Mouse (Mus musculus) embryo, embryonic 10.5 days (tissue): ENCODE results near the gene Olfr96.

Experiments
- DNase-seq: peaks from one replicate; pipeline ENCODE4 v3.0.0-alpha.2; 2015; ENCODE audit warnings: low spot score

Gene Olfr96

DNA sequence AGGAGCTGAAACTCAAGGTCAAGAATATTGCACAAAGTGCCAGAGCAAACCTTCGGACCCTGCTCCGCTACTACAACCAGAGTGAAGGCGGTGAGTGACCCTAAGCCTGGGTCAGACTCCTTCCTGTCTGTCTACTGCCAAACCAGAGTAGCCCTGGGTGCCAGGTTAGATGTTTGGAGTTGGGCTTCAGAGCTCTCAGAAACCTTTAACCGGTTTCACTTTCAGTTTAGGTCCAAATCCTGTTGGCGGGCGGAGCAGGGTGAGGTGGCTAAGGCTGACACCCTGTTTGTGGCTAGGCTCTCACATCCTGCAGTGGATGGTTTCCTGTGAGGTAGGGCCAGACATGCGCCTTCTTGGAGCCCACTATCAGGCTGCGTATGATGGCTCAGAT, 50.8 kb downstream of the Olfr96 start:
- DNase-seq = peak; percentile 14

DNA sequence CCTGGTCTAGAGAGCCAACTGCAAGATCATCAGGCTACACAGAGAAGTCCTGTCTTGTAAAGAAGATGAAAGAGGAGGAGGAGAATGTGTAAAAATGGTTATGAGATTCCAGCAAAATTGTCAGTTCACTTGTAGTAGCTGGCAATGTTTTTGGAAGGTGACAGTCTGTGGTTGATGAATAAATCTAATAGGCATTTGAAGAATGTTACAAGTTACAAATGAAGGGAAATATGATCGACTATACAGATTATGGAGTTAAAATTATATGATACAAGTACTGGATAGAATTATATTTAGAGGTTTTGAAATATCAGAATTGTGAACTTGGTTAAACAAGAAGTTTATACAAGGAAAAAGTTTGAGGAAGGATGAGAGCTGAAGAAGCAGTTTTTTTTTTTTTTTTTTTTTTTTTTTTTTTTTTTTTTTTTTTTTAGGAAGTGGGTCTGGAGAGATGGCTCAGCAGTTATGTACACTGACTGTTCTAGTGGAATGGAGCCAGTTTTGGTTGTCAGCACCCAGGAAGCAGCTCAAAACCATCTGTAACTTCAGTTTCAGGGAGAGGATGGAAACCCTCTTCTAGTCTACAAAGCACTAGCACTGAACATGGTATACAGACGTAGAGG, 55.8 kb downstream of the Olfr96 start:
- no peak for DNase-seq
